Comparison of ENCODE assay signal across 21 mouse cellular contexts in the genomic region with DNA sequence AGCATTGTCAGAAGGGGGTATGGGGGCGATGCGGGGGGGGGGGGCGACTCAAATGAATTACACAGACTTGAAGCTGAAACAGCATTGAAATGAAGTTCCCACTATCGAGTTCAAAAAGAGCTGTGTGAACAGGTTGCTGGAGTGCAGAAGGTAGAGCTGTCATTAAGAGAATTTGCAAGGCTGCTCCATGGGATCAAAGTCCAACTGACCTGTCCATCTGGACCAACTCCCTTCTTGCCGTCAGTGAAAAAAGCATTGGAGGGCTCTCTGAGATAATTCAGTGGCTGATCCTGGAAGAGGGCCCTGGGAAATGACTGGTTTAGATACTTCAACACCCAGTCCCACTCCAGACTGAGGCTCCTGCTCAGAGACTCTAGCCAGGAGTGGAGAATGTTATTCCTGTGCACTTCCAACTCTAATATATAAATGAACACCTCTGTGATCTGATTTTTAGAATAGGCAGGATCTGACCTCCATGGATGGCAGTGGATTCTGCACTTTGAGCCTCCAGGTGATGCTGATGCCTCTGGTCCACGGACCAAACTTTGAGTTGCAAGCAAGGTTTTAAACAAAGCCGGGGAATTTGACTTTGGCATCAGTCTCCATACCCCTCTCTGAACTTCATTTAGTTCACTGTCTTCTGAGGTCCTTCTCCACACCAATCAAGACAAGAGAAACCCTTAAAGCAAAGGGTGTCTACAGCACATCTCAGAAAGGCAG.
DNase-seq lines count a peak whose midpoint lies in the region; ATAC-seq lines count a peak whose summit lies in the region.
"Had no signal": no experiment of that assay in that cellular context is flagged by ENCODE, and none has a peak within 500 bp of the region (broad histone marks: within the 10 kb centered on the region; RNA-seq: fewer than 3 reads in every experiment).

No protein-coding gene starts in this region.

- H3K4me1 ChIP-seq in hindbrain, embryonic 10.5 days (replicated peaks) = peaks cover 63% of the 10 kb centered on the region
- peaks cover 3% of the 10 kb centered on the region; the same call in 1 of the 2 replicates for H3K4me1 ChIP-seq in hindbrain, embryonic 16.5 days (ENCODE audit: control insufficient read depth, insufficient read depth, low read depth, low read length)
- peaks cover 27% of the 10 kb centered on the region for H3K4me1 ChIP-seq in embryonic facial prominence, embryonic 12.5 days
- H3K4me1 ChIP-seq in midbrain, embryonic 12.5 days = peaks cover 51% of the 10 kb centered on the region

- peak overlapping the region; percentile 84 for H3K27ac ChIP-seq in hindbrain, embryonic 10.5 days
- no peak overlapping the region for H3K27ac ChIP-seq in hindbrain, embryonic 16.5 days (ENCODE audit: low read depth, low read length)
- peak overlapping the region; percentile 32; the same call in 1 of the 2 replicates for H3K27ac ChIP-seq in embryonic facial prominence, embryonic 12.5 days
- peak overlapping the region; percentile 64 for H3K27ac ChIP-seq in midbrain, embryonic 12.5 days (replicated peaks)
- H3K27ac ChIP-seq: heart, adult 2 months; kidney, postnatal 0 days; left cerebral cortex, adult 2 months; liver, embryonic 15.5 days; lung, embryonic 15.5 days; macrophage had no signal

- ATAC-seq in hindbrain, embryonic 16.5 days = no peak
- no peak for ATAC-seq in embryonic facial prominence, embryonic 12.5 days (ENCODE audit: insufficient number of reproducible peaks, insufficient read depth, low FRiP score, low TSS enrichment)
- ATAC-seq in midbrain, embryonic 12.5 days (ENCODE audit: low FRiP score, low read depth) = no peak

- H3K36me3 ChIP-seq in hindbrain, embryonic 10.5 days = no peaks in the 10 kb centered on the region
- no peaks in the 10 kb centered on the region for H3K36me3 ChIP-seq in hindbrain, embryonic 16.5 days (ENCODE audit: control insufficient read depth, insufficient read depth, low read length)
- H3K36me3 ChIP-seq in embryonic facial prominence, embryonic 12.5 days = no peaks in the 10 kb centered on the region
- no peaks in the 10 kb centered on the region for H3K36me3 ChIP-seq in midbrain, embryonic 12.5 days
- H3K36me3 ChIP-seq: limb, embryonic 10.5 days; liver, embryonic 15.5 days; lung, embryonic 15.5 days had no signal

- no peak overlapping the region for H3K4me2 ChIP-seq in hindbrain, embryonic 16.5 days (ENCODE audit: low read length)
- no peak overlapping the region for H3K4me2 ChIP-seq in embryonic facial prominence, embryonic 12.5 days (replicated peaks)
- H3K4me2 ChIP-seq in midbrain, embryonic 12.5 days (replicated peaks) = peak overlapping the region; percentile 7
- H3K4me2 ChIP-seq: liver, embryonic 15.5 days; lung, embryonic 15.5 days had no signal

- H3K9ac ChIP-seq in hindbrain, embryonic 16.5 days (ENCODE audit: low read depth, low read length) = no peak overlapping the region
- no peak overlapping the region for H3K9ac ChIP-seq in embryonic facial prominence, embryonic 12.5 days
- no peak overlapping the region for H3K9ac ChIP-seq in midbrain, embryonic 12.5 days (replicated peaks)
- H3K9ac ChIP-seq: liver, embryonic 15.5 days; lung, embryonic 15.5 days had no signal

- 30% methylated on average over 7 of the region's 7 CpGs for WGBS in hindbrain, embryonic 10.5 days
- WGBS in hindbrain, embryonic 16.5 days = 37% methylated on average over 7 of the region's 7 CpGs
- 29% methylated on average over 7 of the region's 7 CpGs for WGBS in embryonic facial prominence, embryonic 12.5 days
- 23% methylated on average over 7 of the region's 7 CpGs for WGBS in midbrain, embryonic 12.5 days

- H3K27me3 ChIP-seq in hindbrain, embryonic 10.5 days (ENCODE audit: insufficient read depth, poor library complexity, severe bottlenecking) = peaks cover 57% of the 10 kb centered on the region
- H3K27me3 ChIP-seq in hindbrain, embryonic 16.5 days (replicated peaks; ENCODE audit: control insufficient read depth, insufficient read depth, low read length) = 0 out of 2 replicates have a peak, but pooled peaks cover 2% of the 10 kb centered on the region
- 0 out of 2 replicates have a peak, but pooled peaks cover 7% of the 10 kb centered on the region for H3K27me3 ChIP-seq in embryonic facial prominence, embryonic 12.5 days
- H3K27me3 ChIP-seq in midbrain, embryonic 12.5 days = peaks cover 37% of the 10 kb centered on the region

- no peak overlapping the region for H3K4me3 ChIP-seq in hindbrain, embryonic 10.5 days
- H3K4me3 ChIP-seq in hindbrain, embryonic 16.5 days (ENCODE audit: low read length) = no peak overlapping the region
- no peak overlapping the region for H3K4me3 ChIP-seq in embryonic facial prominence, embryonic 12.5 days
- H3K4me3 ChIP-seq in midbrain, embryonic 12.5 days = no peak overlapping the region
- H3K4me3 ChIP-seq: heart, adult 2 months; left cerebral cortex, adult 2 months; limb, embryonic 10.5 days; liver, embryonic 15.5 days; lung, embryonic 15.5 days had no signal

- DNase-seq in embryo, embryonic 11 days = peak; percentile 16
- DNase-seq in embryo, embryonic 9.5 days (ENCODE audit: extremely low spot score) = no peak
- DNase-seq in hindbrain, embryonic 10.5 days (ENCODE audit: low spot score) = no peak
- no peak for DNase-seq in left cerebral cortex, postnatal 36 days (ENCODE audit: low spot score in 2 of 2)
- no peak for DNase-seq in kidney, postnatal 25 days
- DNase-seq: cerebellum, adult 8-10 months; heart, postnatal 4 days; kidney, adult 2 months; liver; thymus, adult 2 months; thymus, postnatal 4 days had no signal

- H3K9me3 ChIP-seq in hindbrain, embryonic 10.5 days = no peaks in the 10 kb centered on the region
- no peaks in the 10 kb centered on the region for H3K9me3 ChIP-seq in hindbrain, embryonic 16.5 days (ENCODE audit: control insufficient read depth, low read length)
- H3K9me3 ChIP-seq in embryonic facial prominence, embryonic 12.5 days = no peaks in the 10 kb centered on the region
- no peaks in the 10 kb centered on the region for H3K9me3 ChIP-seq in midbrain, embryonic 12.5 days
- H3K9me3 ChIP-seq: limb, embryonic 10.5 days; liver, embryonic 15.5 days; lung, embryonic 15.5 days had no signal

- intact Hi-C loops in left cerebral cortex, postnatal 36 days (cut with DNase I) = no loop called here
